Mouse (Mus musculus) left cerebral cortex, adult 8-10 months (tissue): ENCODE measurements around the gene Sipa1l3. TPM values are rescaled to one million over a fixed set of nuclear protein-coding genes. Genes with fewer than 3 reads are reported as not detected.

Source experiments
- DNase-seq, 2 experiments: peaks; one replicate each; pipeline ENCODE4 v3.0.0; 2022; ENCODE audit warnings: low spot score in 2 of 2
- total RNA-seq, 4 experiments: library from RNA; stranded (reverse); gene quantifications; 2 replicates each; pipeline ENCODE4 v1.2.4; 2022

The Sipa1l3 gene
- total RNA-seq, 4 experiments from 2014 or later, result 55.2 to 64.7 (median 57.8) TPM

DNA sequence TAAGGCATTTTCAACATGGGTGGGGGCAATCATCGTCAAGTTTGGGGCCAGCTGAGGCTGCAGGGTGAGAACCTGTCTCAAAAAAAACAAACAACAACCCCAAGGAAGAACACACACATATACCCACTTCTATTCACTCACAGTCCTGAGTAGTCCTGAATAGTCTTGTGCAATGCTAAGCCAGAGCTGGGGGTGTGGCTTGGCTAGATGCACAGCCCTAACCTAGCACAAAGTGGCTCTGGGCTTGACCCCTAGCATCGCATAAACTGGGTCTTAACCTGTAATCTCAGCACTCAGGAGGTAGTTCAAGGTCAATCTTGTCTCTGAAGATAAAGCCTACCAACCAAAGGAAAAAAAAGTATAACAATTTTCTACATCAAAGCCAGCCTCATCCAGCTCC is 101.5 kb downstream of the Sipa1l3 start:
- DNase-seq, result no peak

DNA sequence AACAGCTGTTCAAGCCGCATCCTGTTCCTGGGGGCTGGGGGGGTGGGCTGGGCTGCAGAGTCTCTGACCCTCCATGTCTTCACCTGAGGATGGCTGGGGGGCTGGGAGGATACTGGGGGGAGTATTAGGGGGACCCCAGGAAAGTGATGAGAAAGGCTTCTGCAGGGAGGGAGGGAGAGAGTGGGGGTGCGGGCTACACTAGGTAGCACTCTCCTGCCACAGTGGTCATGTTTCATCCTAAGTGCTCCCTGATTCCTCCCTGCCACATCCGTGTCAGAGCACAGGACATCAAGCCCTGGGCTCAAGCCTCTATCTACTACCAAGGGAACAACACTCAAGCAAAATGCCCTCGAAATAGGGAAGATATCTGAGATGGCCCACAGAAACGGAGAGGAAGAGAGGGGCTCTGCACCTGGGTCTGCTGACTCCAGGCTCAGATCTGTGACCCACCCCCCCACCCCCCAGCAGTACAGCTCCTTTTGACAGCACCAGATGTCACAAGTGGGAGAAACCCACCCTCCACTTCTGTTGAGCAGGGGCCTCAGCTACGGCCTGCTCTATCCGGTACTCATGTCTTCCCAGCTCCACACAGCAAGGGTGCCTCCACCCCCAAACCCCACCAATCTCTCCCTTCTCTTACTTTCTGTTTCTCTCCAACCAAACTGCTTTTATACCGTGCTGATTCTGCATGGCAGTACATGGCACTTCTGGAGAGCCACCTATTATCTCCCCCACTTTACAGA is 106.4 kb downstream of the Sipa1l3 start:
- DNase-seq, result no peak

DNA sequence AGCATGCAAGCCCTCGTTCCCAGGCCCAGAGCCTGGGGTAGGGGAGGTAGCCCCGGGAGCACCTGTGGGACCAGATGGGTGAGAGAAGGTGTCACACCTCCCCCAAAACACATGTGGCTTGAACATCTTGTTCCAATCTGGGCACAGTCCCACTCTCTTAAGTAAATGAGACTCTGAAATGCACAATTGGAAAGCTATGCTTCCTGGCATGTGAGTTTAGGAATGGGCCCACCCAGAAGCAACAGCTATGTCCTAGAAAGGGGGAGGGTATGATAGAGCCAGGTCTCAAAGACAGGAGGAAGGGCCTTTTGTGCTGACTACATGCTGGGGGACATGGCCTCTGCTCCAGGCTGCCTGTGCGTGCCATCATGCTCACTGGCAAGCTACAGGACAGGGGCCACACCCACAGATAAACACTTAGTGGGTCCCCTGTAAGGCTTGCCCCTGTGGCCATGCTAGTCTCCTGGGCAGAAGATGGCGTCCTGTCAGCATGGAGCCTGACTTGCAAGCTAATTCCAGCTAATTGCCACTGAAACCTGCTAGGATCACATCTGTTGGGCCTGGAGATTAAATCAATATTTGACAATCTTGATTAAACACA is 107.1 kb downstream of the Sipa1l3 start:
- no peak for DNase-seq

DNA sequence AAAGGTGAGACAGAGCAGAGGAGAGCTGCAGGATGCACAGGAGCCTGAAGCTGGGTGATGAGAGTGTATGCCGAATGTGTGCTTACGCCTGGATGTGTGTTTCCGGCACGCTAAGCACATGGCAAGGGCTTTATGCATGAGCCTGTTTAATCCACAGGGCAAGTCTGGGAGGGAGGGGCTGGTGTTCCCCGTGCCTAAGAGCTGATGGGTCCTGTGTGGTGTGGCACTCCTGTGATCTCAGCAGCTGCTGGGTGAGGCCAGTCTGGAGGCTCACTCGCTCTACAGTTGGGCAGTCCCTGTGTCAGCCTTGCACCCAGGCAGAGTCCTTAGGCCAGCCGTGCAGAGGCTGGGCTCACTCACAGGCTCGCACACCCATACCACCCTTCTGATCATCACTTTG is 108.0 kb downstream of the Sipa1l3 start:
- DNase-seq, result no peak

DNA sequence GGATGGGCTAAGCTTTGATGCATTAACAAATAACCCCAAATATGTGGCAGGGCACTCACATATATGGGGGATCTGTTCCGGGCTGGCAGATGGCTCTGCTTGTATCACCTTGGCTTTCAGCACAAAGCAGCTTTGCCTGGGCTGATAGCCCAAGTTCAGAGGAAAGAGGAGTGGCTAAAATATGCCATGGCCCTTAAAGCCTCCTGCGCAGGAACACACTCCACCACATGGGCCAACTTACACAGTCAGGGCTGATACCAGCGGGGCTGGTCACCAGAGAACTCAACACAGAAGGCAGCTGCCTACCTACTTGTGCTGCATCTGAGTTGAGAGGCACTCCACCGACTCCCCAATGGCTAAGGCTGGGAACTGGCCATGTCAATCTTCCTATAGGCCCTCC is 111.6 kb downstream of the Sipa1l3 start:
- DNase-seq, result no peak

DNA sequence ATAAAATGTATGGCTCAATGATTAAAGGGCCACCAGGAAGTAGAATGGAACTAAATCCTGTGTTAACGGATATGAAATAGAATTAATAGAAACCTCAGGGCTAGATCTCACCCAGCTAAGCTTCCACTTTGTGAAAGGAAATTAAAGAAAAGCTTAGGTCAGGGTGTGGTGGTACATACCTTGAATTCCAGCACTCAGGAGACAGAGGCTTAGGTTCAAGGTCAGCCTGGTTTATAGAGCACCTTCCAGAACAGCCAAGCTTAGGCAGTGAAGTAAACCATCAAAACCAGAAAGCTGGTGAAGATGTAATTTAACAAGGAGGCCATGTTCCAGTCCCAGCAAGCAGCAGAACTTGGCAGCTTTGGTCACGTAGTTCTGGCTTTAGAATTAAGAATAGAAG is 114.3 kb downstream of the Sipa1l3 start:
- no peak for DNase-seq

DNA sequence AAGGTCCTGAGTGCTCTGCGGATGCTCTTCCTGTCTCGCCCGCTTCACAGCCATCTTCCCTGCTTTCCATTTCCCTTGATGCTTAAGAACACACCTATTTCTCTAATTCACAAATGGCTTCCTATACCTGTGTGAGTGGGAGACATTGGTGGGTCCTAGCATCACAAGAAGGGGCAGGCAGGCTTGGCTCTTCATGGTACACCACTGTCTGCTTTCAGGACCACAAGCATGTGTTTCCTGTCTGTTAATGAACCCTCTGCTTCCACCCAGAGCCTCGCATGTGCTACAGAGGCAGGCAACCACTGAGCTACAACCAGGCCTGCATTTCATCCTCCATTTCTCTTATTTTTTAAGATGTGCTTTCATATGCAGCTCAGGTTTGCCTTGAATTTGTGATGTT is 116.4 kb downstream of the Sipa1l3 start:
- no peak for DNase-seq

DNA sequence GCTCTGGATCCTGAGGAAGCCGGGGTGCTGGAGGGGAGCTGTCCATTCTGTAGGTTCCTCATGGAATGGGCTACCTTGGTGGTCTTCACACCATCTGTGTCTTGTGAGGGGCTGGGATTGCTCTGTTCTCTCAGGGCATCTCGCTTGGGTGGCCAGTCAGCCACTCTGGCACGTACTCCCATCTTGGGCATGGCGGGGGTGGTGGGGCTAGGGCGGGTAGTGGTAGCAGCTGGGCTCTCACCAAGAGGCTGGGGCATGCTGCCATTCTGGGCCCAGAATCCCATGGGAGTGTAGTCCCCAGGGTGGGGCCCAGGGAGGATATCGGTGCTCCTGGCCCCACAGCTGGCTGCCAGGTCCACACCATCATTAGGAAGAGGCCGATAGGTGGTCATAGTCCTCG is 118.0 kb downstream of the Sipa1l3 start:
- DNase-seq, result no peak

DNA sequence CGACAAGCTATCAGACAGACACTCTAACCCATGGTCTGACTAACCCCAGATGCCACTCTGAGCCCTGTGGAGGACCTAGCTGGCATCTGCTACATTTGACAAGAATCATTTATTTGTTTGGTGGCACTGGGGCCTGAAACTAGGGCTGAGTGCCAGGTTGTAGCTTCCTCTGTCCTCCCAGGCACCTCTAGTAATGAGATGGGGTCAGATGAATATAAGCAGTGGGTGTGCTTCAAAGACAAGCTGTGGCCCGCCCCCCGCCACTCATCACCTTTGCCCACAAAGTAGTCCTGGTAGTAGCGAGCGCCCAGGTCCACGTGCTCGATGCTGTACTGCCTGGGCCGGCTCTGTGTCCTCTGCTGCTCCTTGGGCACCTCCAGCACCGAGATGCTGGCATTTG is 119.4 kb downstream of the Sipa1l3 start:
- no peak for DNase-seq

DNA sequence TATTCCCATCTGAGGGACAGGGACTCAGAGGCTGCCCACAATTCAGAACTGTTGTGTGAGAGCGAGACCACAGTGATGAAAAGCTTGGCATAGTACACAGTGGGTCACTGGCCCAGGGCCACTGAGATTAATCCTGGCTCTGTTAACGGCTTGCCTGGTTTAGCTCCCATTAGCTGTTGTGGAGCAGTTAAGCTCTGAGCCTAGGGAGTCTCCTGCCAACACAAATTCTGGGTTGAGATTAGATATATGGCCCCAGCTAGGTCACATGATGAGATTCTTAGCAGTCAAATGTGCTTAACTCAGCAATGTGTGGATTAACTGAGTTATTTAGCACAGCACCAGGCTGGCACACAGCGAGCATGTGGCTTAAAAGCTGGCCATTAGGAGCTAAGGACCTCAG is 121.0 kb downstream of the Sipa1l3 start:
- DNase-seq, result no peak

DNA sequence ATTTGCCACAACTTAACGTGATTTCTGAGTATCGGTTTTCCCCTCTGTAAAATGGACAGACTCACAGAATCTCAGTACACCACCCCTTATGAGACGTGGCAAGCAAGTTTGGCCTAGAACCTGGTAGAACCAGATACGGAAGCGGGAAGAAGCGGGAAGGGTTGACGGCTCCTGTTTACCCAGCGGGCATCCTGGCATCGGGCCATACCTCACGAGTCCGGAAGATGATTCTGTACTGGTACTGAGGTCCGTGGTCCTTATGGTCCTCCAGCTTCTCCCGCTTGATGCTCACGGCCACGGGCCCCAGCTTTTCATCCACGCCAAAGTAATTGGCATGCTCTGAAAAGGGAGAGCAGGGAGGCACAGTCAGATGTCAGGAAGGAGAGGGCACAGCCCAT is 121.5 kb downstream of the Sipa1l3 start:
- no peak for DNase-seq

DNA sequence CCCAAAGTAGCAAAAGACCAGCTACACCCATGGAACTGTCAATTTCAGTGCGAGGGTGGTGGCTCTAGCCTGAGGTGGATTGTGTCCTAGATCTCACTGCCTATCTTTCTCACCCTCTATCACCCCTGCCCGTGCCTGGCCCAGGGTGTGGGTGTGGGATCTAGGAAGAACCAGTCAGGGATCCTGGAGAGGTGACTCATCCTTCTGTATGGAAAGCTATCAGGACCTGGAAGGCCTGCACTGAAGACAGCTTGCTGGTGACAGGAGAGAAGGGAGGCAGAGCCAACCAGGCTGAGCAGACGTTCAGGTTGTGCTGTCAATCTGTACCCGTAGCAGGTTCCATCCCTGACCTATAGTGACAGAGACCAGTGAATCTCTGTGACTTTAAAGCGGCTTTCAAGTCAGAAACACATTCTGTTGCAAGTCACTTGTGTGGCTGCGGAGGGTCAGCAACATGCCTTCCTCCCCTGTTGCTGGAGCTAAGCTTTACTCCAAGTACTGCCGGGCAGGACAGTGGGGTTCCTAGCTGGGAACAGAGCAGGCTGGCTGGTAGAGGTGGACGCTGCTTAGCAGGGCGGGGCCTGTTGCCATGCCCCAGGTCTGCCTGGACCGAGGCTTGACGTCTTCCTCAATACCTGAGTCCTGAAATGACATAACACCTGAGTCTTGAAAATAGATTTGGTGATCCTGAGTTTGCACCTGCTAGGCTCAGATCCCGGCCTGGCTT is 122.1 kb downstream of the Sipa1l3 start:
- no peak for DNase-seq

DNA sequence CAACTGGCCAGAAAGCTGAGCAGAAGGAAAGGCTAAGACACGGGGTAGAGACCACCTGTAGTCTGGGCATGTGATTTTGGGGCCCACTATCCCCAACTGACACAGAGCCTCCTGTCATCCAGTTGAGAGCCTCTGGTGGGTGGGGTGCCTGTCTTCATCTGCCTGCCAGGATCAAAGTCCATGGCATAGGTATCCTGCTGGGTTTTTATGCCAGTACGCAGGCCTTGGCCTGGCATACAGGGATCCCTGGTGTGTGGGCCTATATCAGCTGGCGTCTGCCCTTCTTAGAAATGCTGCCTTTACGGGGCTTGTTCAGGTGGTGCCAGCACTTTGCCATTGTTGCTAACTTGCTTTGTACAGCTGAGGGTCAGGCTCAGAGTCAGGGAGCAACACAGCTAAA is 123.3 kb downstream of the Sipa1l3 start:
- DNase-seq, result no peak

DNA sequence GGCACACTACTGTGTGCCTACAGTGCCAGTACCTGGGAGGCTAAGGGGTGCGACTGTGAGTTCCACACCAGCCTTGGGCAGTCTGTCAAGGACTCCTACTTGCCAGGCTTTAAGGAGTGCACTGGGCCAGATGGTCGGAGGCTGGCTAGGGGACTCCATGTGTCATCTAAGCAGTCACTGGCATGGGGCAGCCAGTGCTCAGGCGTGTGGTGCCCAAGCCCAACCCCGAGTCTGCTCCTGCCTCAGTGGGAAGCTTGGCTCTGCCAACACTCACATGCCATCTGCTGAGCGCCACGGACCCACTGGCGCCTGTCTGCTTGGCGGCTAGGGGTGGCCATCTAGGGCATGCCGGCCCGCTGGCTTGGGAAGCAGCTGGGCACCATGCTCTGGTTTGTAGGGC is 125.1 kb downstream of the Sipa1l3 start:
- no peak for DNase-seq

DNA sequence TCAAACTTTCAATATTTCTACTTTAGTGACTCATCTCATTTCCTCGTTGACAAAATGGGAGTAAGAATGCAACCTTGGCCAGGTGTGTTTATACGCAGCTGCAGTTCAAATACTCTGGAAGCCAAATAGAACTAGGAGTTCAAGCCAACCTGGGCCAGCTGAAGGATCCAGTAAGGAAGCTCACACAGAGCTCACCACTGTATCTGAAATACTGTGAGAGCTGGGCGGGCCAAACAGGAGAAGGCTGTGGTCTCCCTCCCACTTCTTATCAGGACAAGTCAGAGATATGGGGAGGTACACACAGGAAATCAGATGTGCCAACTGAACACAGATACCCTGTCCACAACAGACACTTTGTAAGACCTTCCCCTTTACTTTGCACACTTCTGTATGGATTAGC is 125.6 kb downstream of the Sipa1l3 start:
- DNase-seq, result no peak

DNA sequence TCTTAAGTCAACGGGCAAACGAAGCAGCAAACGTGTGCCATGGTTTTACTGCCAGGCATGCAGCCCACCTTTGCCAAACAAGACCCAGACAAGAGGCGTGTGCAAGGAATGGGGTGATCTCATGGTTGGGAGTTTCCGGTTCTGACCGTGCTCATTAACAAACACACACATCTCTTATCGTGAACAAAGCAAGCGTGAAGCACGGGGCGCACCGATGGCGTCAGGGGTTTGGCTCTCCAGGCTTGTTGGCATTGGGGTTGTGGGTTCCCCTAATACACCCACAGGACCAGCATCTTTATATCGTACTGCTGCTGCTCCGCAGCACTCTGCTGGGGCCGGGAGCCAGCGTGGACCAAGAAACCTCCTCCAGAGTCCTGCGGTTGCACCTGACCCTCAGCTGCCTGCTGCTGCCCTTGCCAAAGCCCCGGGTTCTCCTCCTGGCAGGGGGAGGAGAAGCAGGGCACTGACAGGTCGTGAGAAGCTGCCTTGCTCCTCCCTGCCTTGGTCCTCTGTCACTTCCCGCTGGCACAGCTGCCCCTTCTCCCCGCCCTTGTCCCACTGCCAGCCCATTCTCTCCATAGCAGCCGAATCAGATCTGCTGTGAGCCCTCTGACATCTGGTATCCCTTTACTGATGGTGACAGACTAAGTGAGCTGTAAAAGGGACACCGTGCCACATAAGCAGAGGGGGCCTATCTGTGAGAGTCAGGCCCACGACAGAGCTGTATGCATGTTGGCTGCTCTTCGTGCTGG is 126.5 kb downstream of the Sipa1l3 start:
- DNase-seq, result no peak

DNA sequence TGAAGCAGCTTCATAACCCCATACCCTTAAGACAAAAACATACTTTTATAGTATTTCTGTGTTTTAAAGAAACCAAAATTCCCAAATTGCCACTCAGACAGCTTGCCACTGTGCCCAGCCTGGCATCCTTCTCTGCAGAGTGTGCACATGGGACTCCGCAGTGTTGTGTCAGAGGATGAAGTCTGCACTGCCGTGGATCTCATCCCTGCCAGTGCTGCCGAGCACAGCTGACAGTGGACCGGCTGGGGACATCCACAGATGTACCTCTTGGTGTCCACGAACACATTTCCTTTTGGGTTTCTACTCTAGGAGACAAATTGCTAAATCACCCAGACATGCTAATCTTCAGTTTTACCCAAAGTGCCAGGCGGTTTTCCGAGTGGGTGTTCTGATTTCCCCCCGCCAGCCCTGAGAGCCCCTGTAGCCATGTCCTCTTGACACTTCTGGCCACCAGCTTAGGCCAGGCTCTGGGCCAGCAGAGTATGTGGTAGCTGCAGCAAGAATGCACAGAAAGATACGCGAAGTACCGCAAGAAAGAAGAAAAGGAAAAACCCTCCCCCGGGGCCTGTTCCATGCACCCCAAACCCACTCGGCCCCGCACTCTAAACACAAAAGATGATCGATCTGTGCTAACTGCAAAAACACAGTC is 127.2 kb downstream of the Sipa1l3 start:
- no peak for DNase-seq

DNA sequence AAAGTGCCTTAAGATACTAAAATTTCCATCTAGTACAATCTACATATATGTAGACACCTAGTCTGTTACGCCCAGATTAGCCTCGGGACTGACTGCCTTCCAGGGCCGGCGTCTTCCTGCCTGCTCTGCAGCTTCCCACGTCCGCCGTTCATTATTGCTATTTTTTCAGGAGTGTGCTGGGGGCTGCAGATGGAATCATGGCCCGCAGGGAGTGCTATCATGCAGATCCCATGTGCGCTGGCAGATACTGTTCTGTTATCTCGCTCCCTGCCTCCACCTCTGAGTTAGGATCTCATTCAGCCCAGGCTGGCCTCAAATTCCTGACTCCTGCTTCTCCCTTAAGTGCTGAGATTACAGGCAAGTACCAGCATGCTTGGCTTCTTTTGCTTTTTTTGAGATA is 128.2 kb downstream of the Sipa1l3 start:
- no peak for DNase-seq

DNA sequence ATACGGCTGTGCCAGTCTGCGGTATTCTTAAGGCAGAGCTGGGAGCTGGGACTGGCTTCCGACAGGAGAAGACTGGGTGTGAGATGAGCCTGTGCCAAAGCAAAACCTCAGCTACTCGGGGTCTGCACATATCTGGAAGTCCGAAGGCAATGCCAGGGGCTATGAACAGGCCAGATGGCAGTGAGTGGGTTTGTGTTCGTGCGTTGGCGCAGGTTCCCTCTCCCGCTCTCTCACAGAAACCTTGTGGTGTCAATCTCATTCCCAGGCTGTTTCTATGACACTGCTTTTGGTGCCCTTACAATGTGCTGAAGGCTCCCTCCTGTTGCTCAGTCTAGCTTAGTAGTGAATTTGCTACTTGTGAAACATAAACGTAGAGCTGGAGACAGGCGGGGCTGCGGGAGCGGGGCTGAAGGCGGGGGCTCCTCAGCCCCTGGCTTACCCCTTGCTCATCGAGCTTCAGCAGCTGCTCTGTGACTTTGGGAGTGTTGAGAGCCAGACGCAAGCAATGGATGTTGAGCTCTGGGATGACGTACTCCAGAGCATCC is 130.8 kb downstream of the Sipa1l3 start:
- no peak for DNase-seq

DNA sequence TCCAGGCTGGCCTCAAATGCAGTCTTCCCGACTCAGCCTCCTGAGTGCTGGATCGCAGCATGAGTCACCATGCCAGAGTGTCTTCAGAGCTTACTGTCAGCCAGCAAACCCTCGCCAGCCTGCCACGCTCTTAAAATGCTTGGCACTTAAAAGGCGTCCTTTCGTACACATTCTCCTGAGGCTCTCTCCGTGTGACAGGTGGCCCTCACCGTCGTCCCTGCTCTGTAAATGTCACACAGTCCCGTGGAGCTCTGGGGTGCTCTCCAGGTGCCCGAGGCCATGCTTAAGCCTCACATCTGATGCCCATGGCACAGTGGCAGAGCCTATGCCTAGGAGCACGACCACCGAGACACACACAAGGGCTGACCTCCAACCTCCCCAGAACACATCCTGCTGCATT is 132.1 kb downstream of the Sipa1l3 start:
- DNase-seq, result no peak

DNA sequence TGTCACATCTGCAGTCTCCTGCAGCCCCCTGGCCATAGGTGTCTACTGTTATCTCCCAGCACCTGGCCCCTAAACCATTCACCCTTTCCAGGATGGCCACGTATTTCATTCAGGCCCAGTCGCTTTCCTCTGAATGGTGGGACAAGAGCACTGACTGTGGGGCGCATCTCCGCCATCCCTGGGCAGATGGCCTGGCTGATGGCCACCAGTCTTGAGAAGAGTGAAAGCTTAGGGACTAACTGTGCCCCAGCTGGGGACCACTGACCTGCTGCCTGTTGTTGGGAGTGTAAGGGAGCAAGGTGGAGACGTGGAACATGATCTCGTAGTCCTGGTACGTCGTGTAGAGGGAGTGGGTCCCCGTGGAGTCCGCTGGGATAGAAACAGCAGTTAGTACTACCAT is 132.7 kb downstream of the Sipa1l3 start:
- DNase-seq, result no peak
